Mouse (Mus musculus) left cerebral cortex, postnatal 14 days (tissue): ENCODE measurements at regions not wholly inside any gene's neighbourhood (a gene's known extent, or its start where the extent isn't known, plus 50 kb on each side); places are given as distances from the start of the nearest gene placed in this dataset.
A peak's percentile ranks its signal among the peaks of the same experiment; 100 is the strongest.

Source experiments
- DNase-seq, 2 experiments: peaks; one replicate each; pipeline ENCODE4 v3.0.0; 2021 to 2022; ENCODE audit warnings: low spot score in 2 of 2, mixed read lengths in 1 of 2
- intact Hi-C: fragments of 180-260 bp; cut with DNase I; formaldehyde crosslinking; loops from one replicate; pipeline ENCODE4 v1.15.1; 2025

DNA sequence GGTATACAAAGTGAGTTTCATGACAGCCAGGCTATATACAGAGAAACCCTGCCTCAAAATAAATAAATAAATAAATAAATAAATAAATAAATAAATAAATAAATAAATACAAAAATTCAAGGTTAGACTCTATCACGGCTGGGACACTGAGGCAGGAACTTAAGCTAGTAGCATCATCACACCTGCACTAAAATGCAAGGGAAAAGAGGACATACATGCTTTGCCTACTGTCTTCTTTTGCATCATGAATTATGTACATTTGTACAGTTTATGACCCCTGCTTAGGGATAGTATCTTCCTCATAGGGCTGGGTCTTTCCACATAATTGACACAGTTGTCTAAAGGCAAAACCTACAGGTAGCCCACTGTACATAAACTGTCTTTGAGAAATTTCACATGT lies 252.5 kb downstream of the Tpm3-rs7 start:
- intact Hi-C loops, result no loop called here
- no peak for DNase-seq

DNA sequence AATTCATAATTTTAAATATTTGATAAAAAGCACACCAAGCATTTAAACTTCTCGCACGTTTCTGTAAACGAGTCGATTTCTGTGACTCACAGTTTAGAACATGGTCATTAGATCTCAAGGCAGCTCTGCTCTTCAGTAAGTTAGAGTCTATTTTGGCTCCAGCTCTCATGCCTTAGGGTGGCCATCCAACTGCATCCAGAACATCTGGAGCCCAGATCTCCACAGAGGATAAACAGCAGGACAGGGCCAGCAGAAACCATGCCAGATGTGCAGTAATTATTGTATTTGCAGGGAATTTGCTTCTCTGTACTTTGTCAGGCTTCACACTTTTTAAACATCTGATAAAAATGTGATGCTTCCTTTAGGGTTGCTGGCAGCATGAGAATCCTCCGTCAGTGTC lies 276.4 kb downstream of the Tpm3-rs7 start:
- intact Hi-C loops, result no loop called here
- DNase-seq, result peak in 1 of 2 experiments; percentile 1

DNA sequence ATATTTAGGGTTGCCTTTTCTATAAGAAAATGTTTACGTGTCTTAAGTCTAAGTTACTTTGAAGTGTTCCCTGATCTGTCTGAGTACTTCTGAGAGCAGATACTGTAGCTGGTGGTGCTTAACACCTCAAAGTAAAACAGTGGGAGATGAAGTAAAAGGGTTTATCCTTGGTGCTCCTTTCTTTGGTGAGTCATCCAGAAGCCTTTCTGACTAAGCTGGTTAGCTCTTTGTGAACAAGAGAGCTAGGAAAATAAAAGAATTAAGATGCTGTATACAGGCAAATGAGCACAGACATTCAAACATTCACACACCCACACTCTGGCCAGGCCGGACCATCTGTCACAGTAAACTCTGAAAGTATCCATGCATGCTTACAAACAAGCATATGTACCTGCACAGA lies 312.7 kb downstream of the Tpm3-rs7 start:
- no peak for DNase-seq
- intact Hi-C loops, result no loop called here

DNA sequence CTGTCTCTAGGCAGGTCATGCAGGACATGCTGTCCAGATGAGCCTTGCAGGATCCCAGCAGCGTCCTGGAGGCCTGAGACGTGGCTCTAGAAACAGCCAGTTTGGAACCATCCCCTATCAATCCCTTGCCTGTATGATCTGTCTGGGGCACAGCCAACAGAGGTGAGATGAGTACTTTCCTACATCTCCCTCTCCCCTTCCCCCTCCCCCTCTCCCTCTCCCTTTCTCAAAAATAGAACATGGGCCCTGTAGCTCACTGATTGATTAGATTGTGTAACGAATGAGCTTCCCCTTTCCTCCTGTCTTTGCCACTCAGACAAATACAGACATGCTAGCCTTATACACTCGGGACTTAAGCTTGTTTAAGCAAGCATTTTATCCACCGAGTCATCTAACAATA lies 336.9 kb downstream of the Tpm3-rs7 start:
- intact Hi-C loops, result no loop called here

DNA sequence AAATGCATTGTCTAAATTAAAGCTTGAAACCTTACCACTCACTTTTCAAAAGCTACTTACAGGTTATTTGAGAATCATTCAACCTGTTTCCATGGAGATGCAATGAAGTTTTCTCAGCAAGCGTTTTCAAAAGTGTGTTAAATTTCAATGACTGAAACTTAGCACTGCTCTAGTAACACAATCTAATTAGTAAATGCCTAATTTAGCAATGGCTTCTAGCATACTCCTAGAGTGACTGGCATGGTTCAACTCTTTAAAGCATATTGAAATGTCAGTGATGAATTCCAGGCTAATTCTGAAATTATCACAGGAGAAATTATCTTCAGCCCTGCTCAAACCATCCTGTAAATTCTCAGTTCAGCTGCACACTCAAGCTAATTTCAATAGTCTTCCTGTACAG lies 342.5 kb downstream of the Tpm3-rs7 start:
- intact Hi-C loops, result no loop called here
- DNase-seq, result no peak

More for the DNA sequence above, 336.9 kb downstream of the Tpm3-rs7 start:
- DNase-seq, result no peak

DNA sequence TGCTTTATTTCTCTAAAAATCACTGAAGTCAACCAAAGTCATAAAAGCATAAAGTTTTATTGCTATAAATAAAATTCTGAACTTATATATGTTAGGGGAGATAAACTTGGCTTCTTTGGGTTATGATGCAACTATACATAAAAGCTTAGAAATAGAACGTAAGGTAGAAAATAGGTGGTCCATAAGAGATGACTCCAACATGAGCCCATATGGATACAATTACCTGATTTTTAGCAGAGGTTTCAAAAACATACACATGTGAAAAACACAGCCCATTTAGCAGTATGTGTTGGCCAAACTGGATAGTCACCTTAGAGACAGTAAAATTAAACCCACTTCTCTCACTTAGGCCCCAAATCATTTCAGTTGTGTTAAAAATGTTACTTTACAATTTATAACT lies 354.3 kb downstream of the Tpm3-rs7 start:
- intact Hi-C loops, result no loop called here
- no peak for DNase-seq

DNA sequence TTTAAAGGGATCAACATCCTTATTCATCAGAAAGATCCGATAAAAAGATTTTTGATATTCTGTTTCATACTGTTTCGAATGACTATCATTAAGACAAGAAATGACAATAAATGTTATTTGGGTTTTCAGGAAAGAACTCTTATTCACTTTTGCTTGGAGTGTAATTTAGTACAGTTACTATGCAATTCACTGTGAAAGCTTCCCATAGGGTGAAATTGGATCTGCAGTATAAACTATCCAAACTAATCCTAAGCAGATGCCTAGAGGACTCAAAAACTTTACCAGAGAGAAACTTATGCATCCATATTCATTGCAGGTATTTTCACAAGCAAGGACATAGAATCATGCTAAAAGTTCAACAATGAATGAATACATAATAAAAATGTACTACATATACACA lies 355.0 kb downstream of the Tpm3-rs7 start:
- intact Hi-C loops, result no loop called here
- no peak for DNase-seq

DNA sequence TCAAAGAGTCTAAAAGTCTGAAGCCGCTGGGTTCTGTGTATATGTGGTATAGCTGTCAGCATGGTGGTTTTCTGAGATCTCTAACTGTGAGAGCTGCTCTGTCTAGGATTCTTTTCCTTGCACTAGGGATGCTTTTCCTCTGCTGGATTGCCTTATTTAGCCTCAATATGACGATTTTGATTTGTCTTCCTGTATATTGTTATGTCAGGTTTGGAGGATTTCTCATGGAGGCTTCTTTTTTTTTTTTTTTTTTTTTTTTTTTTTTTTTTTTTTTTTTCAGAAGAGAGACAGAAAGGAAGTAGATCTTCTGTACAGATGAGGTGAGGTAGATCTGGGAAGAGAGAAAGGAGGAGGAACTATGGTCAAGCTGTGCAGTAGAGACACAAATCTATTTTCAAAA lies 396.5 kb downstream of the Tpm3-rs7 start:
- intact Hi-C loops, result no loop called here
- DNase-seq, result no peak
